Mouse (Mus musculus): ENCODE results near the gene Zfp771.

The Zfp771 gene

GRCm38 (mm10) chr7:127253821-127254769, 10.0 kb downstream of the Zfp771 start:
- DNase-seq (ENCODE audit: low spot score) = peak; percentile 94

GRCm38 (mm10) chr7:127255008-127255407, 10.9 kb downstream of the Zfp771 start:
- DNase-seq (ENCODE audit: low spot score) = no peak

- no peak for DNase-seq (ENCODE audit: low spot score)
These were observed 11.9 kb downstream of the Zfp771 start for GRCm38 (mm10) chr7:127255965-127256364.

- no peak for DNase-seq (ENCODE audit: low spot score)
These were observed 12.4 kb downstream of the Zfp771 start for GRCm38 (mm10) chr7:127256518-127256917.

GRCm38 (mm10) chr7:127259186-127259905, 15.3 kb downstream of the Zfp771 start:
- DNase-seq (ENCODE audit: low spot score) = no peak

GRCm38 (mm10) chr7:127260309-127261111, 16.4 kb downstream of the Zfp771 start, which contains the start of gene Dctpp1:
Gene Dctpp1 (minus strand): TSS chr7:127260709.
- DNase-seq (ENCODE audit: low spot score) = peak; percentile 99

- DNase-seq (ENCODE audit: low spot score) = no peak
These were observed 18.3 kb downstream of the Zfp771 start for GRCm38 (mm10) chr7:127262218-127262961.

- DNase-seq (ENCODE audit: low spot score) = no peak
These were observed 19.5 kb downstream of the Zfp771 start for GRCm38 (mm10) chr7:127263526-127263925.

- no peak for DNase-seq (ENCODE audit: low spot score)
These were observed 26.2 kb downstream of the Zfp771 start for GRCm38 (mm10) chr7:127270256-127270655.

GRCm38 (mm10) chr7:127270666-127271065, 26.6 kb downstream of the Zfp771 start:
- DNase-seq (ENCODE audit: low spot score) = no peak

- no peak for DNase-seq (ENCODE audit: low spot score)
These were observed 27.0 kb downstream of the Zfp771 start for GRCm38 (mm10) chr7:127271093-127271492.

- no peak for DNase-seq (ENCODE audit: low spot score)
These were observed 28.5 kb downstream of the Zfp771 start for GRCm38 (mm10) chr7:127272566-127272965.

GRCm38 (mm10) chr7:127273118-127273923, 29.2 kb downstream of the Zfp771 start:
- DNase-seq (ENCODE audit: low spot score) = no peak

- DNase-seq (ENCODE audit: low spot score) = peak; percentile 96
These were observed 30.1 kb downstream of the Zfp771 start, which contains the start of gene Sephs2 for GRCm38 (mm10) chr7:127273925-127274789. Gene Sephs2 (minus strand): TSS chr7:127274055.

GRCm38 (mm10) chr7:127276519-127276961, 32.5 kb downstream of the Zfp771 start:
- no peak for DNase-seq (ENCODE audit: low spot score)

GRCm38 (mm10) chr7:127278311-127278710, 34.2 kb downstream of the Zfp771 start:
- DNase-seq (ENCODE audit: low spot score) = peak; percentile 42

- DNase-seq (ENCODE audit: low spot score) = no peak
These were observed 36.0 kb downstream of the Zfp771 start for GRCm38 (mm10) chr7:127280092-127280491.

- DNase-seq (ENCODE audit: low spot score) = no peak
These were observed 37.0 kb downstream of the Zfp771 start for GRCm38 (mm10) chr7:127281114-127281513.

- no peak for DNase-seq (ENCODE audit: low spot score)
These were observed 38.1 kb downstream of the Zfp771 start for GRCm38 (mm10) chr7:127282190-127282589.
